Mouse (Mus musculus): ENCODE measurements around the gene F11r.

F11r gene

GRCm38 (mm10) chr1:171441466-171442412 is 4.4 kb downstream of the F11r start:
- peaks cover 28% of the 10 kb centered on the region for H3K9me3 ChIP-seq (ENCODE audit: low read length)
- H3K4me3 ChIP-seq (replicated peaks; ENCODE audit: low read length), result peak overlapping the region; percentile 49
- H3K36me3 ChIP-seq (ENCODE audit: insufficient read depth, low read length), result peaks cover 23% of the 10 kb centered on the region
- H3K4me1 ChIP-seq (replicated peaks; ENCODE audit: low read depth, low read length), result peaks cover 65% of the 10 kb centered on the region
- no peak for TF ChIP-seq CTCF (conservative IDR thresholded peaks at IDR 0.05; ENCODE audit: low read length)
- no peak for TF ChIP-seq POU5F1 (IDR thresholded peaks at IDR 0.05; ENCODE audit: borderline replicate concordance, low read length)
- TF ChIP-seq NANOG (IDR thresholded peaks at IDR 0.05; ENCODE audit: borderline replicate concordance, low read length), result no peak
- H3K27me3 ChIP-seq (ENCODE audit: insufficient read depth, low read length), result no peaks in the 10 kb centered on the region

- Histone ChIP-seq H3K36me3 (ENCODE audit: insufficient read depth, low read length) (peaks cover 23% of the 10 kb centered on the region), H3K9me3 (ENCODE audit: low read length) (peaks cover 28% of the 10 kb centered on the region), H3K27me3 (ENCODE audit: insufficient read depth, low read length) (no peaks in the 10 kb centered on the region), H3K4me1 (replicated peaks; ENCODE audit: low read depth, low read length) (peaks cover 66% of the 10 kb centered on the region), H3K4me3 (replicated peaks; ENCODE audit: low read length) (no peak overlapping the region)
- TF ChIP-seq POU5F1 (IDR thresholded peaks at IDR 0.05; ENCODE audit: borderline replicate concordance, low read length) (no peak), CTCF (conservative IDR thresholded peaks at IDR 0.05; ENCODE audit: low read length) (no peak), NANOG (IDR thresholded peaks at IDR 0.05; ENCODE audit: borderline replicate concordance, low read length) (no peak)
These were observed 5.1 kb downstream of the F11r start for GRCm38 (mm10) chr1:171442413-171442760.

GRCm38 (mm10) chr1:171445050-171445449 is 7.7 kb downstream of the F11r start:
- TF ChIP-seq POU5F1 (IDR thresholded peaks at IDR 0.05; ENCODE audit: borderline replicate concordance, low read length), result no peak
- TF ChIP-seq CTCF (conservative IDR thresholded peaks at IDR 0.05; ENCODE audit: low read length), result no peak
- no peak for TF ChIP-seq NANOG (IDR thresholded peaks at IDR 0.05; ENCODE audit: borderline replicate concordance, low read length)
- peaks cover 28% of the 10 kb centered on the region for H3K9me3 ChIP-seq (ENCODE audit: low read length)
- H3K4me3 ChIP-seq (replicated peaks; ENCODE audit: low read length), result no peak overlapping the region
- H3K4me1 ChIP-seq (replicated peaks; ENCODE audit: low read depth, low read length), result peaks cover 62% of the 10 kb centered on the region
- peaks cover 19% of the 10 kb centered on the region for H3K36me3 ChIP-seq (ENCODE audit: insufficient read depth, low read length)
- H3K27me3 ChIP-seq (ENCODE audit: insufficient read depth, low read length), result no peaks in the 10 kb centered on the region

GRCm38 (mm10) chr1:171446854-171447253 is 9.5 kb downstream of the F11r start:
- peaks cover 28% of the 10 kb centered on the region for H3K9me3 ChIP-seq (ENCODE audit: low read length)
- TF ChIP-seq NANOG (IDR thresholded peaks at IDR 0.05; ENCODE audit: borderline replicate concordance, low read length) (no peak), POU5F1 (IDR thresholded peaks at IDR 0.05; ENCODE audit: borderline replicate concordance, low read length) (no peak), CTCF (conservative IDR thresholded peaks at IDR 0.05; ENCODE audit: low read length) (no peak)
- no peaks in the 10 kb centered on the region for H3K27me3 ChIP-seq (ENCODE audit: insufficient read depth, low read length)
- peaks cover 56% of the 10 kb centered on the region for H3K4me1 ChIP-seq (replicated peaks; ENCODE audit: low read depth, low read length)
- H3K4me3 ChIP-seq (replicated peaks; ENCODE audit: low read length), result no peak overlapping the region
- H3K36me3 ChIP-seq (ENCODE audit: insufficient read depth, low read length), result peaks cover 19% of the 10 kb centered on the region

GRCm38 (mm10) chr1:171447692-171448091 is 10.4 kb downstream of the F11r start:
- TF ChIP-seq NANOG (IDR thresholded peaks at IDR 0.05; ENCODE audit: borderline replicate concordance, low read length), result no peak
- no peak for TF ChIP-seq CTCF (conservative IDR thresholded peaks at IDR 0.05; ENCODE audit: low read length)
- no peak for TF ChIP-seq POU5F1 (IDR thresholded peaks at IDR 0.05; ENCODE audit: borderline replicate concordance, low read length)
- no peak overlapping the region for H3K4me3 ChIP-seq (replicated peaks; ENCODE audit: low read length)
- H3K9me3 ChIP-seq (ENCODE audit: low read length), result peaks cover 28% of the 10 kb centered on the region
- H3K36me3 ChIP-seq (ENCODE audit: insufficient read depth, low read length), result peaks cover 19% of the 10 kb centered on the region
- H3K27me3 ChIP-seq (ENCODE audit: insufficient read depth, low read length), result no peaks in the 10 kb centered on the region
- peaks cover 56% of the 10 kb centered on the region for H3K4me1 ChIP-seq (replicated peaks; ENCODE audit: low read depth, low read length)

- H3K9me3 ChIP-seq (ENCODE audit: low read length), result peaks cover 12% of the 10 kb centered on the region
- no peaks in the 10 kb centered on the region for H3K27me3 ChIP-seq (ENCODE audit: insufficient read depth, low read length)
- TF ChIP-seq CTCF (conservative IDR thresholded peaks at IDR 0.05; ENCODE audit: low read length) (no peak), POU5F1 (IDR thresholded peaks at IDR 0.05; ENCODE audit: borderline replicate concordance, low read length) (no peak), NANOG (IDR thresholded peaks at IDR 0.05; ENCODE audit: borderline replicate concordance, low read length) (no peak)
- H3K4me1 ChIP-seq (replicated peaks; ENCODE audit: low read depth, low read length), result peaks cover 65% of the 10 kb centered on the region
- H3K4me3 ChIP-seq (replicated peaks; ENCODE audit: low read length), result no peak overlapping the region
- peaks cover 21% of the 10 kb centered on the region for H3K36me3 ChIP-seq (ENCODE audit: insufficient read depth, low read length)
These were observed 12.7 kb downstream of the F11r start for GRCm38 (mm10) chr1:171450062-171450461.

- peaks cover 4% of the 10 kb centered on the region; the same call in 1 of the 2 replicates for H3K9me3 ChIP-seq (ENCODE audit: low read length)
- H3K27me3 ChIP-seq (ENCODE audit: insufficient read depth, low read length), result no peaks in the 10 kb centered on the region
- H3K4me1 ChIP-seq (replicated peaks; ENCODE audit: low read depth, low read length), result peaks cover 66% of the 10 kb centered on the region
- peaks cover 13% of the 10 kb centered on the region; the same call in 1 of the 2 replicates for H3K36me3 ChIP-seq (ENCODE audit: insufficient read depth, low read length)
- no peak overlapping the region for H3K4me3 ChIP-seq (replicated peaks; ENCODE audit: low read length)
- TF ChIP-seq POU5F1 (IDR thresholded peaks at IDR 0.05; ENCODE audit: borderline replicate concordance, low read length), result no peak
- TF ChIP-seq NANOG (IDR thresholded peaks at IDR 0.05; ENCODE audit: borderline replicate concordance, low read length), result no peak
- no peak for TF ChIP-seq CTCF (conservative IDR thresholded peaks at IDR 0.05; ENCODE audit: low read length)
These were observed 13.7 kb downstream of the F11r start for GRCm38 (mm10) chr1:171451001-171451400.

- H3K27me3 ChIP-seq (ENCODE audit: insufficient read depth, low read length), result no peaks in the 10 kb centered on the region
- H3K9me3 ChIP-seq (ENCODE audit: low read length), result no peaks in the 10 kb centered on the region
- H3K4me1 ChIP-seq (replicated peaks; ENCODE audit: low read depth, low read length), result peaks cover 71% of the 10 kb centered on the region
- H3K4me3 ChIP-seq (replicated peaks; ENCODE audit: low read length), result no peak overlapping the region
- peaks cover 6% of the 10 kb centered on the region for H3K36me3 ChIP-seq (ENCODE audit: insufficient read depth, low read length)
- TF ChIP-seq NANOG (IDR thresholded peaks at IDR 0.05; ENCODE audit: borderline replicate concordance, low read length) (no peak), CTCF (conservative IDR thresholded peaks at IDR 0.05; ENCODE audit: low read length) (no peak), POU5F1 (IDR thresholded peaks at IDR 0.05; ENCODE audit: borderline replicate concordance, low read length) (no peak)
These were observed 15.2 kb downstream of the F11r start for GRCm38 (mm10) chr1:171452522-171452921.
